In the genomic region with DNA sequence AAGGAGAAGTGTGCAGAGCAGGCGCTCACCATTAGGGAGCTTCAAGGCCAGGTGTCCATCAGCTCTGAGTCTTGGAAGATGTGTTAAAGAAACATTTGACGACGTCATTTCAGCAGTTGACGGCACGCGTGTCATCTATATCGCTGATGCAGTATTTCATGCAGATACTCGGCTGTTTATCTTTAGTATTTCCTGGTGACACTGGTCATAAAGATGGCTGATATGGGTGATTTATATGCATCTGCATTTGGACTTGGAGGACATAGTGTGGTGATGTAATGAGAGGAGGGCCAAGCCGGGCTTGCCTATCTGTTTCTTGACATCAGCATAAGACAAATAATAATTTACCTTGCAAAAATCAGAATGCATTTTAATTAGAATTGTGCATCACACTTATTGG, we compare ENCODE assay signal across 19 mouse cellular contexts. TPM values are rescaled to one million over a fixed set of nuclear protein-coding genes. Genes with fewer than 3 reads are reported as not detected.
"Had no signal": no experiment of that assay in that cellular context is flagged by ENCODE, and none has a peak within 500 bp of the region (broad histone marks: within the 10 kb centered on the region; RNA-seq: fewer than 3 reads in every experiment).

No protein-coding gene starts in this region.

- H3K9ac ChIP-seq: liver, embryonic 14.5 days; lung, embryonic 14.5 days; midbrain, embryonic 12.5 days; neural tube, embryonic 13.5 days had no signal

- H3K4me2 ChIP-seq: lung, embryonic 14.5 days; midbrain, embryonic 12.5 days; neural tube, embryonic 13.5 days had no signal

- H3K9me3 ChIP-seq: midbrain, embryonic 10.5 days; midbrain, embryonic 12.5 days; neural tube, embryonic 13.5 days had no signal

- ATAC-seq: midbrain, embryonic 16.5 days had no signal

- DNase-seq: lung, adult 18-20 months; lung, postnatal 4 days; retina, postnatal 1 day; right cerebral cortex, adult 18-20 months; right cerebral cortex, postnatal 25 days; right cerebral cortex, postnatal 4 days; spleen, adult 18-20 months; thymus, adult 18-20 months; thymus, postnatal 14 days; thymus, postnatal 36 days had no signal

- H3K4me3 ChIP-seq: midbrain, embryonic 10.5 days; midbrain, embryonic 12.5 days; myocyte; neural tube, embryonic 13.5 days had no signal

- H3K27ac ChIP-seq: liver, embryonic 14.5 days; midbrain, embryonic 10.5 days; midbrain, embryonic 12.5 days; neural tube, embryonic 13.5 days had no signal

- H3K4me1 ChIP-seq: midbrain, embryonic 10.5 days; midbrain, embryonic 12.5 days; neural tube, embryonic 13.5 days had no signal

- H3K27me3 ChIP-seq: midbrain, embryonic 12.5 days; neural tube, embryonic 13.5 days had no signal

RNA-seq across cellular contexts. Expression of gene Clca2, which starts 47.6 kb away (rescaled TPM):
- polyA plus RNA-seq: liver, embryonic 14.5 days; liver, embryonic 16.5 days; midbrain, embryonic 14.5 days had no signal
